Mouse (Mus musculus) cerebellum, adult 18-20 months (tissue): ENCODE measurements around the gene Tfap2d.

Source experiments
- DNase-seq, 2 experiments: peaks; one replicate each; pipeline ENCODE4 v3.0.0; 2021

Gene Tfap2d

GRCm38 (mm10) chr1:19102631-19103030 is at the start of gene Tfap2d:
Tfap2d (plus strand) TSS chr1:19103022.
- DNase-seq = no peak

GRCm38 (mm10) chr1:19056300-19056699 is 46.5 kb upstream of the Tfap2d start:
- peak in 1 of 2 experiments; percentile 5 for DNase-seq

GRCm38 (mm10) chr1:19056861-19057260 is 46.0 kb upstream of the Tfap2d start:
- DNase-seq = no peak

- no peak for DNase-seq
Measured at GRCm38 (mm10) chr1:19088078-19088477, 14.7 kb upstream of the Tfap2d start.

GRCm38 (mm10) chr1:19096921-19097320 is 5.9 kb upstream of the Tfap2d start:
- no peak for DNase-seq

- no peak for DNase-seq
Measured at GRCm38 (mm10) chr1:19103316-19103715, 494 bp downstream of the Tfap2d start.

- no peak for DNase-seq
Measured at GRCm38 (mm10) chr1:19103776-19104142, 937 bp downstream of the Tfap2d start.

GRCm38 (mm10) chr1:19104143-19104857 is 1.5 kb downstream of the Tfap2d start:
- DNase-seq = no peak

GRCm38 (mm10) chr1:19106401-19106800 is 3.6 kb downstream of the Tfap2d start:
- DNase-seq = no peak

- no peak for DNase-seq
Measured at GRCm38 (mm10) chr1:19106841-19107800, 4.3 kb downstream of the Tfap2d start.

GRCm38 (mm10) chr1:19107801-19108200 is 5.0 kb downstream of the Tfap2d start:
- no peak for DNase-seq

GRCm38 (mm10) chr1:19109711-19110110 is 6.9 kb downstream of the Tfap2d start:
- DNase-seq = no peak

- DNase-seq = no peak
Measured at GRCm38 (mm10) chr1:19110211-19110610, 7.4 kb downstream of the Tfap2d start.

- DNase-seq = no peak
Measured at GRCm38 (mm10) chr1:19111020-19111419, 8.2 kb downstream of the Tfap2d start.

- peak; percentile 19 to 28 for DNase-seq
Measured at GRCm38 (mm10) chr1:19178742-19179397, 76.0 kb downstream of the Tfap2d start.

GRCm38 (mm10) chr1:19205649-19206048 is 102.8 kb downstream of the Tfap2d start:
- DNase-seq = no peak

GRCm38 (mm10) chr1:19206194-19206593 is 103.4 kb downstream of the Tfap2d start:
- DNase-seq = no peak

GRCm38 (mm10) chr1:19207611-19208010 is 104.8 kb downstream of the Tfap2d start:
- DNase-seq = no peak

GRCm38 (mm10) chr1:19208641-19209358 is 106.0 kb downstream of the Tfap2d start, which contains the start of gene Tfap2b:
Tfap2b (plus strand) TSS chr1:19208914.
- DNase-seq = no peak

GRCm38 (mm10) chr1:19209359-19209745 is 106.5 kb downstream of the Tfap2d start:
- DNase-seq = no peak

- DNase-seq = no peak
Measured at GRCm38 (mm10) chr1:19209776-19210175, 107.0 kb downstream of the Tfap2d start.

- no peak for DNase-seq
Measured at GRCm38 (mm10) chr1:19210215-19211032, 107.6 kb downstream of the Tfap2d start.
